Comparison of ENCODE assay signal across 8 mouse cellular contexts in the genomic region with DNA sequence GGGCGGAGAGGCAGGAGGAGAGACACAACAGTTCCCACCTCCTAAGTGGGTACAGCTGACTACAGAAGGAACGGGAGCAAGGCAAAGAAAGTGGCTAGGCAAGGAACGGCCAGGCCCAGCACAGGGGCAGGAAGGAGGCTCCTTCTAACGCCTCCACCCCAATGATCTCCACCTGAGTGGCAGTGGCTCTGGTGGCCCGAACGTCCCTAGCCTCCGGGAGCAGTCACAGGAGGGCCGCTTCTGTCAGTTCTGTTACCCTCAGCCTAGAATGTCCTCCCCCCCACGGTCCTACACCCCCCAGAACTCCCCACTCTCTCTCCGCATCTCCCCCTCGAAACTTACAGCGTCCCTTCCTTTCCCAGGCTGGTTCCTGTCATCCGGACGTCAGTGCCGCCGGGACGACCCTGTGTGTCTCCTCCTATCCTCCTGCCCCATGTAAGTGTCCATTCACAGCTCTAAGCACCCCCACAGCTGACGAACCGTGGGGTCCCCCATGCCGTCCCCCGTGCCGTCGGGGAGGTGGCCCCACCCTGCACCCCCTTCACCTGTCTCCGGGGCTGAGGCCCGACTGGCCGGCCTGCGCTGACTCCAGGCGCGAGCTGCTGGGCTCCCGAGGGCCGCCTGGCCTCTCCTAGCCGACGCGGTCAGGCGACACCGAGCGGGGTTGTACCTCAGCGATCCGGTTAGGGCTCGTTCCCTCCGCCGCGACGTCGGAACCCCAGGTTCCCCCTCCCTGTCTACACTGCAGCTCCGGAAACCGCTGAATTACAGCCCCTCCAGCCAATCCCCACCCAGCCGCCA. TPM values are rescaled to one million over a fixed set of nuclear protein-coding genes. Genes with fewer than 3 reads are reported as not detected.
DNase-seq lines count a peak whose midpoint lies in the region; ATAC-seq and TF ChIP-seq lines count a peak whose summit lies in the region.

No protein-coding gene starts in this region.

- ATAC-seq in Patski = peak; percentile 5
- no peak; the same call in 1 of the 2 replicates for ATAC-seq in embryonic facial prominence, embryonic 15.5 days (ENCODE audit: insufficient number of reproducible peaks, low FRiP score, low TSS enrichment, low read depth)
- peak; percentile 60 for ATAC-seq in hindbrain, postnatal 0 days
- no peak; the same call in 1 of the 2 replicates for ATAC-seq in stomach, embryonic 16.5 days (ENCODE audit: insufficient read depth, low FRiP score)

- peak overlapping the region; percentile 89 for H3K27ac ChIP-seq in embryonic facial prominence, embryonic 15.5 days (replicated peaks)
- peak overlapping the region; percentile 89 for H3K27ac ChIP-seq in hindbrain, postnatal 0 days
- peak overlapping the region; percentile 89 for H3K27ac ChIP-seq in stomach, embryonic 16.5 days (ENCODE audit: low read length)

- H3K4me2 ChIP-seq in embryonic facial prominence, embryonic 15.5 days (replicated peaks) = peak overlapping the region; percentile 85
- peak overlapping the region; percentile 72 for H3K4me2 ChIP-seq in hindbrain, postnatal 0 days (ENCODE audit: low read depth, low read length)
- peak overlapping the region; percentile 67 for H3K4me2 ChIP-seq in stomach, embryonic 16.5 days (ENCODE audit: low read depth, low read length)

- peak overlapping the region; percentile 84 for H3K9ac ChIP-seq in embryonic facial prominence, embryonic 15.5 days
- H3K9ac ChIP-seq in hindbrain, postnatal 0 days (replicated peaks; ENCODE audit: low read length) = peak overlapping the region; percentile 93
- peak overlapping the region; percentile 86 for H3K9ac ChIP-seq in stomach, embryonic 16.5 days (ENCODE audit: low read length)

- H3K4me1 ChIP-seq in embryonic facial prominence, embryonic 15.5 days = peaks cover 31% of the 10 kb centered on the region
- no peaks in the 10 kb centered on the region for H3K4me1 ChIP-seq in hindbrain, postnatal 0 days (ENCODE audit: insufficient read depth, low read length)
- peaks cover 32% of the 10 kb centered on the region for H3K4me1 ChIP-seq in lung, adult 2 months (ENCODE audit: control insufficient read depth, insufficient read depth, low read length)
- peaks cover 16% of the 10 kb centered on the region for H3K4me1 ChIP-seq in stomach, embryonic 16.5 days (ENCODE audit: control insufficient read depth, insufficient read depth, low read length)

- no peaks in the 10 kb centered on the region for H3K27me3 ChIP-seq in Patski
- no peaks in the 10 kb centered on the region for H3K27me3 ChIP-seq in embryonic facial prominence, embryonic 15.5 days
- H3K27me3 ChIP-seq in hindbrain, postnatal 0 days (ENCODE audit: insufficient read depth, low read length) = no peaks in the 10 kb centered on the region
- no peaks in the 10 kb centered on the region for H3K27me3 ChIP-seq in stomach, embryonic 16.5 days (ENCODE audit: control insufficient read depth, insufficient read depth, low read length)

- peak; percentile 94 for TF ChIP-seq POLR2A in lung, adult 2 months (IDR thresholded peaks at IDR 0.05; ENCODE audit: borderline replicate concordance, extremely low read depth, low read depth, low read length)

- under 1% methylated on average over 47 of the region's 48 CpGs for WGBS in embryonic facial prominence, embryonic 15.5 days
- 2% methylated on average over 41 of the region's 48 CpGs for WGBS in hindbrain, postnatal 0 days
- WGBS in lung, adult 2 months = under 1% methylated on average over 48 of the region's 48 CpGs
- under 1% methylated on average over 48 of the region's 48 CpGs for WGBS in stomach, embryonic 16.5 days

- H3K36me3 ChIP-seq in embryonic facial prominence, embryonic 15.5 days = no peaks in the 10 kb centered on the region
- H3K36me3 ChIP-seq in hindbrain, postnatal 0 days (ENCODE audit: insufficient read depth, low read length) = no peaks in the 10 kb centered on the region
- no peaks in the 10 kb centered on the region for H3K36me3 ChIP-seq in stomach, embryonic 16.5 days (ENCODE audit: control insufficient read depth, insufficient read depth, low read length)

- TF ChIP-seq CTCF in Patski (IDR thresholded peaks at IDR 0.05) = no peak
- TF ChIP-seq CTCF in hindbrain, postnatal 0 days (IDR thresholded peaks at IDR 0.05; ENCODE audit: low read depth) = no peak
- no peak for TF ChIP-seq CTCF in lung, adult 2 months (IDR thresholded peaks at IDR 0.05; ENCODE audit: insufficient read depth, low read length)

- peak; percentile 42 for DNase-seq in kidney, adult 18-20 months
- DNase-seq in kidney, postnatal 4 days = no peak
- no peak for DNase-seq in Patski (ENCODE audit: low read depth, low spot score)
- DNase-seq in hindbrain, postnatal 0 days (ENCODE audit: low spot score) = peak; percentile 24
- peak; percentile 47 for DNase-seq in lung, adult 2 months
- DNase-seq in right cerebral cortex, adult 2 months (ENCODE audit: low spot score in 2 of 2) = no peak

- H3K4me3 ChIP-seq in embryonic facial prominence, embryonic 15.5 days (replicated peaks) = peak overlapping the region; percentile 94
- peak overlapping the region; percentile 94 for H3K4me3 ChIP-seq in hindbrain, postnatal 0 days (ENCODE audit: low read length)
- H3K4me3 ChIP-seq in lung, adult 2 months (replicated peaks; ENCODE audit: extremely low read depth, low read depth, low read length) = peak overlapping the region; percentile 92
- H3K4me3 ChIP-seq in stomach, embryonic 16.5 days (replicated peaks; ENCODE audit: low read length) = peak overlapping the region; percentile 93

- no peaks in the 10 kb centered on the region for H3K9me3 ChIP-seq in embryonic facial prominence, embryonic 15.5 days (replicated peaks)
- no peaks in the 10 kb centered on the region for H3K9me3 ChIP-seq in hindbrain, postnatal 0 days (ENCODE audit: low read length)
- H3K9me3 ChIP-seq in stomach, embryonic 16.5 days (replicated peaks; ENCODE audit: control insufficient read depth, low read length) = no peaks in the 10 kb centered on the region

- POLR2A ChIA-PET in Patski (lab: Charles Lee) = interaction anchor here (0.7 to 2.8 kb wide), 8 partner anchors 13 to 121 kb away, joined by 3 to 8 read pairs (median 4); no protein-coding TSS in a partner anchor

- CTCF ChIA-PET in Patski (lab: Charles Lee) = interaction anchor here (1.1 to 3.8 kb wide), 4 partner anchors 12 to 149 kb away, joined by 3 to 17 read pairs (median 4); no protein-coding TSS in a partner anchor

- in situ Hi-C loops in Patski (cut with MboI; ENCODE audit: low pct_unique_long_range_greater_than_20kb) = no loop called here

RNA-seq across cellular contexts. Expression of a gene that starts 0.4 kb away (rescaled TPM):
- polyA plus RNA-seq in Patski (2021) = 152 TPM
- 75.6 and 79.3 TPM in 2 replicates for polyA plus RNA-seq in embryonic facial prominence, embryonic 15.5 days (2015; fragmentation: Nextera tagmentation; extraction: Ambion mirVana)
- total RNA-seq in hindbrain, postnatal 0 days (2014; rRNA removed) = 49.7 and 56.2 TPM in 2 replicates
- polyA plus RNA-seq in hindbrain, postnatal 0 days (2015; fragmentation: Nextera tagmentation; extraction: Ambion mirVana) = 41.4 and 43.4 TPM in 2 replicates
- 115 and 147 TPM in 2 replicates for polyA plus RNA-seq in lung, adult 2 months (2012; rRNA removed)
- polyA plus RNA-seq in stomach, embryonic 16.5 days (2015; fragmentation: Nextera tagmentation; extraction: Ambion mirVana) = 47.2 and 56.1 TPM in 2 replicates

RNA-seq across cellular contexts. Expression of a gene that starts 31.8 kb away (rescaled TPM):
- 211 TPM for polyA plus RNA-seq in Patski (2021)
- polyA plus RNA-seq in embryonic facial prominence, embryonic 15.5 days (2015; fragmentation: Nextera tagmentation; extraction: Ambion mirVana) = 330 and 343 TPM in 2 replicates
- 19.7 and 26.3 TPM in 2 replicates for total RNA-seq in hindbrain, postnatal 0 days (2014; rRNA removed)
- 48.6 and 50.2 TPM in 2 replicates for polyA plus RNA-seq in hindbrain, postnatal 0 days (2015; fragmentation: Nextera tagmentation; extraction: Ambion mirVana)
- polyA plus RNA-seq in lung, adult 2 months (2012; rRNA removed) = 270 and 280 TPM in 2 replicates
- 381 and 403 TPM in 2 replicates for polyA plus RNA-seq in stomach, embryonic 16.5 days (2015; fragmentation: Nextera tagmentation; extraction: Ambion mirVana)

Comparison
In these comparisons a context has a peak if more than half of its experiments do, and no peak if none do; other contexts are left out.
1. DNase-seq: peak in kidney, adult 18-20 months (single experiment), hindbrain, postnatal 0 days (single experiment) and lung, adult 2 months (single experiment); none in kidney, postnatal 4 days (0 of 2), Patski (single experiment) and right cerebral cortex, adult 2 months (0 of 2).
2. ATAC-seq: peak in Patski (single experiment) and hindbrain, postnatal 0 days (single experiment); none in embryonic facial prominence, embryonic 15.5 days (single experiment) and stomach, embryonic 16.5 days (single experiment).
3. Peak in every context shown above with its lines, with median percentiles within 50 percentile points of each other: H3K27ac ChIP-seq, H3K4me2 ChIP-seq, H3K4me3 ChIP-seq and H3K9ac ChIP-seq.